Mouse (Mus musculus) A20 (cell line): ENCODE results near the gene Gtf2a2.

Experiments used
- DNase-seq: peaks from one replicate; pipeline ENCODE4 v3.0.0-alpha.2; 2011; ENCODE audit warnings: low read depth, low spot score

The Gtf2a2 gene

GRCm38 (mm10) chr9:70012408-70012901 is at the start of gene Gtf2a2:
Gene Gtf2a2 (plus strand): TSS chr9:70012550.
- DNase-seq, result peak; percentile 95

- no peak for DNase-seq
Measured at GRCm38 (mm10) chr9:69964370-69964769, 48.0 kb upstream of the Gtf2a2 start.

- DNase-seq, result no peak
Measured at GRCm38 (mm10) chr9:69985526-69985925, 26.8 kb upstream of the Gtf2a2 start.

DNA sequence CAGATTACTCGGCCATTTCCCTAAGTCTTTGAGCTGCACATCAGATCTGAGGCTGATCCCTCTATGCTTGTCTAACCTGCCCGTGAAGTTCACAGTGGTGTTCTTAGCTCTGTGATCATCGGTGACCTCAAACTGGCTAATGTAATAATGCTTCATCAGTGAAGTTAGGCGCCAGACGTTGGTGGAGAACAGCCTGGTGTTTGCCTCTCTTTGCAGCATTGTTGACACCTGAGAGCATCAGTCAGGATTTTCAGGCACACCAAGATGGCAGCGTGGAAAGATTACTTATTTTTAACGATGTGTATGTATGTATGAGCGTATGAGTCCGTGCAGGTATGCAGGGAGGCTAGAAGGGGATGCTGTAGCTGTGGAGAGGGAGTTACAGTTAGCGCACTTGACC is 26.3 kb upstream of the Gtf2a2 start:
- DNase-seq, result no peak

- DNase-seq, result no peak
Measured at GRCm38 (mm10) chr9:69986571-69986970, 25.8 kb upstream of the Gtf2a2 start.

DNA sequence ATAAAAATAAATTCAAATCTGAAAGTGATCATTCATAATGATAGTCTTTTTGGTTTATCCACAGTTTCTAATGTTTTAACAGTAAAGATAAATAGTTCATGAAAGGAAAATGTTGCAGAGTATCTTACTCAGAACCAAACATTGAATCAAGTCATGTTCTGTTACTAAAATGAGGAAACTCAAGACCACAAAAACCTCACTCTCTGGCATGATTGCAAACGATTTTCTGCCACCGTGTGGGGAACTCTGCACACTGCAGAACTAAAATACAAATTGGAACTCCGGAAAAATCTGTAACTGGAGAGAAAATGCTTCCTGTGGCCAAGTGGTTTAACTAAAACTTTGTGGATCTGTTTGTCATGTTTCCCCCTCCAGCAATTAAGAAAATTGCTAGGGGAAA is 24.8 kb upstream of the Gtf2a2 start:
- DNase-seq, result peak; percentile 82

DNA sequence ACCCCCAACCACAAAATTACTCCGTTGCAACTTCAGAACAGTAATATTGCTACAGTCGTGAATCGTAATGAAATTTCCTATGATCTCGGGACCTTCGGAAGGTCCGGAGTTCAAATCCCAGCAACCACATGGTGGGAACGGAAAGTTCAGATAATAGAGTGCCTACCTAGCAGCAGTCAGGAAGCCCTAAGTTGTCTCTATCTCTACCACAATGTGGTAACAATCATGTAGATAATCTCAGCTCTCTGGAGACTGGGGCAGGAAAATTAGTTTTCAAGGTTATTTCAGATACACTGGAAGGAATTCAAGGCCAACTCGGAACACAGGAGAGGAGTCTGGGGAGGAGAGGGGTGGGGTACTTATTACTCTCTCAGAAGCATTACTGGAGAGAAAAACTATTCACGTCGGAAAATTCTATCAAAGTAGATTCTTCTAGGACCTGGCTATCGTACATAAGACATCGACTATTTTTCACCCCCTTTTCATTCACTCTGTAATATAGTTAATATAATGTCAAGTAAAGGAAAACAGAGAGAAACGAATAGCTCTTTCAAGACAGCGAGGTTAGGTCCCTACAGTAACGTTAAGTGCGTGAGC is 23.5 kb upstream of the Gtf2a2 start:
- no peak for DNase-seq

GRCm38 (mm10) chr9:69989303-69990121 is 22.8 kb upstream of the Gtf2a2 start, which contains the start of gene Bnip2:
Gene Bnip2 (plus strand): TSS chr9:69989466.
- peak; percentile 96 for DNase-seq

DNA sequence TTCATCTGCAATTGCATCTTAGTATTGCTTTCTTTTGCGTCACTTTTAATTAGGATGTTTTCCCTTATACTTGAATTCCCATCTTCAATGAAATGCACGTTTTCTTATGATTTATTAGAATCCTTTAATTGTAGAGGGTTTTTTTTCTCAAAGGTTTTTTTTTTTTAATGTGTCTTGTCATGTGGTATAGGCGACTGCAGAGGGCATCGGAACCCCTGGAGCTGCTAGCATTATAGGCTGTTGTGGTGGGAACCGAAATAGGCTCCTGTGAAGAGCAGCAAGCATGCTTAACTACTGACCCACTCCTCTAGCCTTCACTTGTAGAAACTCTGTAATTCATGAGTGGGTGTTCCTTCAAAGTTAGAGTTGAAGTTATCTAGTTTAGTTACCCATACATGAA is 22.0 kb upstream of the Gtf2a2 start:
- peak; percentile 63 for DNase-seq

DNA sequence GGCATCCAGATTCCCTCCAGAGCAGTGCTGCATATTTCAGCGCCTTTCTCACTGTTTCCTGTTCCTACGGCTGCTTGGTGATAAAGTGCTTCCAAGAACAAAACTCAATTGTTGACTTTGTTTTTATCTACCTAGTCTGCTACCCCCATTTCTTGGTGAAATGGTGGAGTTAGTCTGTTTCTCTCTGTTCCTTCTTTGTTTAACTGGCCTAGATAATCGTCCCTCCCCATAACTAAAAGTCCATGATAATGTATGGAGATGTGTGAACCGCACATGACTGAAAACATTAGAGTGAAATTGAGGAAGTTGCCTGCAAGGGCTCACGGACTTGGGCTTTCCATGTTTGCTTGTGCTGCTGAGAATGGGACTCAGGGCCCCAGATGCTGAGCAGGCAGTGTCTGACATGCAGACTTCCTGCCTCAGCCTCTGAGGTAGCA is 19.5 kb upstream of the Gtf2a2 start:
- peak; percentile 76 for DNase-seq

GRCm38 (mm10) chr9:69993479-69993878 is 18.9 kb upstream of the Gtf2a2 start:
- no peak for DNase-seq

DNA sequence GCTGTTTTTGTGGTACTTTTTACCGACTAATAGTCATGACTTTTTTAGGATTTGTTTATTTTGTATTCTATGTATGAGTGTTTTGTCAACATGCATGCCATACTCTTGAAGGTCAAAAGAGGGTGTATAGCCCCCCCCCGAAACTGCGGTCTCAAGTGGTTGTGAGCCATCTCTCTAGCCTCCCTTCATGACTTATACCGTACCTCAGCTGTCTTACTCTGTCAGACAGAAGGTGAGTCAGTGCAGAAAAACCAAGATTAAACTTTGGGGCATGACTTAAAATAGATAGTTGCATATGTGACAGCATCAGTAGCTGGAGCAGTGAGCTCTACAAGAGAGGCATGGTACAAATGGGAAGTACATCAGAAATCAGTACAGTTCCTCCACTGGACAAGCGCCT is 17.8 kb upstream of the Gtf2a2 start:
- no peak for DNase-seq

DNA sequence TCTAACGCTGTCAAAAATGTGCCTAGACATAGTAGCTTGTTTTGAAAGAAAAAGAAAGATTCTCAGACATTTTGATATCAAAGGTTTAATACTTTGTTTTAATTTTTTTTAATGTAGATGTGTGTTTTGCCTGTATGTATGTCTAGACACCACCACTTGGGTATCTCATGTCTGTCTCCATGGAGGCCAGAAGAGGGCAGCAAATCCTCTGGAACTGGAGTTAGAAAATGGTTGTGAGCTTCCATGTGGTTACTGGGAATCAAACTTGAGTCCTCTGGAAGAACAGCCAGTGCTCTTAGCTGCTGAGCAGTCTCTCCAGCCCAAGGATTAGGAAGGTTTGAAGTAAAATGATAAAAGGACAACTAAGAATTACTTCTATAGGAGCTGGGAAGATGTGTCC is 13.0 kb upstream of the Gtf2a2 start:
- no peak for DNase-seq

DNA sequence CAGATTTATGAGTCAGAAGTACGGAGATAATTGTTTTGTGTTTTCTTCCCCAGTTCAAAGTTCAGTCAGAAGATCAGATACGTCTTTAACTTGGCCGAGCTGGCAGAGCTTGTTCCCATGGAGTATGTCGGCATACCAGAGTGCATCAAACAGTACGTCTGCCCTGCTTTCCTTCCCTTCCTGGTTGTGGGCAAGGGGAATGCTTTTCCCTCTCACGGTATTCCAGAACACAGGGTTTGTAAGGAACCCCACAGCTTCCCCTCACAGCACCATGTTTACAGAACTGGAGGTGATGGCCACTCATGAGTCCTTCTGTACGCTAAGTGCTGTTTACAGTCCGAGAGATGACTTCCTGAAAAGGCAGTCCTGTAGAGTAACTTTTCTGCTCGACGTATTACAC is 8.8 kb upstream of the Gtf2a2 start:
- no peak for DNase-seq

- no peak for DNase-seq
Measured at GRCm38 (mm10) chr9:70006984-70007383, 5.4 kb upstream of the Gtf2a2 start.

- DNase-seq, result no peak
Measured at GRCm38 (mm10) chr9:70007506-70008248, 4.7 kb upstream of the Gtf2a2 start.

GRCm38 (mm10) chr9:70009754-70010304 is 2.5 kb upstream of the Gtf2a2 start:
- no peak for DNase-seq

- no peak for DNase-seq
Measured at GRCm38 (mm10) chr9:70010781-70011473, 1.4 kb upstream of the Gtf2a2 start.

- no peak for DNase-seq
Measured at GRCm38 (mm10) chr9:70011537-70012407, 578 bp upstream of the Gtf2a2 start.

GRCm38 (mm10) chr9:70015632-70016031 is 3.3 kb downstream of the Gtf2a2 start:
- no peak for DNase-seq
